Mouse (Mus musculus) intestine, embryonic 14.5 days (tissue): ENCODE data around the gene Ppl. TPM values are rescaled to one million over a fixed set of nuclear protein-coding genes. Genes with fewer than 3 reads are reported as not detected.

Experiments
- ATAC-seq: fragments of 200-750 bp; cut with Nextera tagmentation; replicated peaks from 2 replicates; pipeline ENCODE4 v1.8.0; 2017; ENCODE audit warnings: low read depth, moderate number of reproducible peaks, moderate TSS enrichment, moderate library complexity; ENCODE audit not compliant: low FRiP score, low TSS enrichment
- DNase-seq: peaks from one replicate; pipeline ENCODE4 v3.0.0-alpha.2; 2018; ENCODE audit warnings: low spot score
- H3K27ac ChIP-seq: fragments of 300-500 bp; sonication (generic); 2 replicates; pipeline ENCODE4 v1.5.1; 2014; ENCODE audit warnings: low read depth, mild to moderate bottlenecking, control low read depth
- H3K27me3 ChIP-seq: fragments of 300-500 bp; sonication (generic); replicated peaks from 2 replicates; pipeline ENCODE4 v1.6.1; 2014; ENCODE audit warnings: low read length, control low read depth; ENCODE audit not compliant: control insufficient read depth, insufficient read depth
- H3K36me3 ChIP-seq: fragments of 300-500 bp; sonication (generic); 2 replicates; pipeline ENCODE4 v1.6.1; 2014; ENCODE audit warnings: low read length, control low read depth; ENCODE audit not compliant: control insufficient read depth, insufficient read depth
- H3K4me1 ChIP-seq: fragments of 300-500 bp; sonication (generic); replicated peaks from 2 replicates; pipeline ENCODE4 v1.6.1; 2014; ENCODE audit warnings: low read length, control low read depth, mixed read lengths; ENCODE audit not compliant: control insufficient read depth, insufficient read depth
- H3K4me2 ChIP-seq: fragments of 300-500 bp; sonication (generic); 2 replicates; pipeline ENCODE4 v1.6.1; 2014; ENCODE audit warnings: low read length
- H3K4me3 ChIP-seq: fragments of 300-500 bp; sonication (generic); 2 replicates; pipeline ENCODE4 v1.5.1; 2014; ENCODE audit warnings: low read depth, low read length, control low read depth, mixed read lengths
- H3K9ac ChIP-seq: fragments of 300-500 bp; sonication (generic); 2 replicates; pipeline ENCODE4 v1.6.1; 2014; ENCODE audit warnings: mild to moderate bottlenecking, low read length
- H3K9me3 ChIP-seq: fragments of 300-500 bp; sonication (generic); 2 replicates; pipeline ENCODE4 v1.6.1; 2016; ENCODE audit warnings: low read length, control low read depth; ENCODE audit not compliant: control insufficient read depth
- WGBS: fragments of 180-500 bp; shearing (Covaris S2); extraction: QIAGEN DNeasy Blood & Tissue Kit; methylation state at CpG from one replicate; pipeline ENCODE4 v1.1.7; 2014; 5-methylcytosine and 5-hydroxymethylcytosine counted together
- polyA plus RNA-seq: library from polyadenylated mRNA; unstranded; fragments of >200 nt; fragmentation: Nextera tagmentation; extraction: Ambion mirVana; gene quantifications from 2 replicates; pipeline ENCODE4 v1.2.1, GENCODE M21; 2014

Gene Ppl
- polyA plus RNA-seq, 1 experiment from 2014 or later, result 5.4 TPM

GRCm38 (mm10) chr16:5049182-5049773 is 82.9 kb downstream of the Ppl start:
- peak overlapping the region; percentile 83 for H3K9ac ChIP-seq
- H3K36me3 ChIP-seq, result peaks cover 48% of the 10 kb centered on the region
- H3K27ac ChIP-seq, result peak overlapping the region; percentile 86
- no peaks in the 10 kb centered on the region for H3K9me3 ChIP-seq
- DNase-seq, result no peak
- H3K4me2 ChIP-seq, result peak overlapping the region; percentile 94
- H3K4me3 ChIP-seq, result peak overlapping the region; percentile 96
- no peaks in the 10 kb centered on the region for H3K27me3 ChIP-seq
- WGBS, result 1% methylated on average over 38 of the region's 38 CpGs
- H3K4me1 ChIP-seq, result peaks cover 16% of the 10 kb centered on the region
- peak; percentile 51 for ATAC-seq

GRCm38 (mm10) chr16:5045322-5045721 is 86.9 kb downstream of the Ppl start:
- no peaks in the 10 kb centered on the region for H3K9me3 ChIP-seq
- H3K27ac ChIP-seq, result no peak overlapping the region
- H3K4me3 ChIP-seq, result no peak overlapping the region
- no peaks in the 10 kb centered on the region for H3K27me3 ChIP-seq
- H3K4me1 ChIP-seq, result peaks cover 9% of the 10 kb centered on the region
- no peak overlapping the region for H3K9ac ChIP-seq
- ATAC-seq (no peak), DNase-seq (no peak)
- no peak overlapping the region for H3K4me2 ChIP-seq
- H3K36me3 ChIP-seq, result peaks cover 74% of the 10 kb centered on the region
- WGBS, result 94% methylated on average over 3 of the region's 3 CpGs

- Histone ChIP-seq H3K9ac (no peak overlapping the region), H3K4me2 (no peak overlapping the region), H3K9me3 (no peaks in the 10 kb centered on the region), H3K36me3 (peaks cover 97% of the 10 kb centered on the region), H3K27me3 (no peaks in the 10 kb centered on the region), H3K4me3 (no peak overlapping the region), H3K27ac (no peak overlapping the region), H3K4me1 (no peaks in the 10 kb centered on the region)
- DNase-seq (no peak), ATAC-seq (no peak)
- 89% methylated on average over 5 of the region's 5 CpGs for WGBS
Measured at GRCm38 (mm10) chr16:5036649-5037234, 95.5 kb downstream of the Ppl start.

Other genes starting within 250 kb of the Ppl start
- 83.7 and 87.6 TPM in 2 replicates for gene Mgrn1, start 246.2 kb downstream of the Ppl start, polyA plus RNA-seq
- 145 and 162 TPM in 2 replicates for gene Nudt16l1, start 193.7 kb downstream of the Ppl start, polyA plus RNA-seq
- gene Anks3, start 168.2 kb downstream of the Ppl start, polyA plus RNA-seq, result 45.0 and 51.7 TPM in 2 replicates
- 0.24 TPM in 1 of 2 replicates, not detected in the other for gene Sept12, start 134.6 kb downstream of the Ppl start, polyA plus RNA-seq
- gene Smim22, start 125.1 kb downstream of the Ppl start, polyA plus RNA-seq, result 42.6 and 57.4 TPM in 2 replicates
- gene Rogdi, start 118.9 kb downstream of the Ppl start, polyA plus RNA-seq, result 57.0 and 59.3 TPM in 2 replicates
- 93.9 and 101 TPM in 2 replicates for gene Glyr1, start 82.6 kb downstream of the Ppl start, polyA plus RNA-seq
- gene Ubn1, start 82.4 kb downstream of the Ppl start, polyA plus RNA-seq, result 22.4 and 22.6 TPM in 2 replicates
- 0.05 and 0.11 TPM in 2 replicates for gene Sec14l5, start 14.7 kb upstream of the Ppl start, polyA plus RNA-seq
- 18.5 and 20.0 TPM in 2 replicates for gene Nagpa, start 71.6 kb upstream of the Ppl start, polyA plus RNA-seq
- gene AU021092, start 89.9 kb upstream of the Ppl start, polyA plus RNA-seq, result 3.4 and 3.7 TPM in 2 replicates
- gene Alg1, start 101.2 kb upstream of the Ppl start, polyA plus RNA-seq, result 28.7 and 32.1 TPM in 2 replicates
- 42.1 and 42.8 TPM in 2 replicates for gene Eef2kmt, start 123.6 kb upstream of the Ppl start, polyA plus RNA-seq